Mouse (Mus musculus) embryonic facial prominence, embryonic 10.5 days (tissue): Measurements from ENCODE around the gene Nanp. TPM values are rescaled to one million over a fixed set of nuclear protein-coding genes. Genes with fewer than 3 reads are reported as not detected.

ENCODE experiments used
- DNase-seq: peaks from one replicate; pipeline ENCODE4 v3.0.0-alpha.2; 2017; ENCODE audit warnings: low spot score
- H3K27ac ChIP-seq: fragments of 300-500 bp; sonication (generic); replicated peaks from 2 replicates; pipeline ENCODE4 v1.5.1; 2016; ENCODE audit warnings: mild to moderate bottlenecking
- H3K27me3 ChIP-seq: fragments of 300-500 bp; sonication (generic); replicated peaks from 2 replicates; pipeline ENCODE4 v1.6.1; 2016; ENCODE audit warnings: low read depth, mild to moderate bottlenecking; ENCODE audit not compliant: poor library complexity, severe bottlenecking
- H3K36me3 ChIP-seq: fragments of 300-500 bp; sonication (generic); replicated peaks from 2 replicates; pipeline ENCODE4 v1.6.1; 2016; ENCODE audit warnings: mild to moderate bottlenecking, moderate library complexity
- H3K4me1 ChIP-seq: fragments of 300-500 bp; sonication (generic); 2 replicates; pipeline ENCODE4 v1.6.1; 2016
- H3K4me3 ChIP-seq: fragments of 300-500 bp; sonication (generic); 2 replicates; pipeline ENCODE4 v1.5.1; 2016; ENCODE audit warnings: mild to moderate bottlenecking, moderate library complexity
- H3K9me3 ChIP-seq: fragments of 300-500 bp; sonication (generic); 2 replicates; pipeline ENCODE4 v1.6.1; 2016; ENCODE audit warnings: mild to moderate bottlenecking
- WGBS: fragments of 180-500 bp; shearing (Covaris S2); methylation state at CpG from one replicate; pipeline ENCODE4 v1.1.7; 2016; 5-methylcytosine and 5-hydroxymethylcytosine counted together
- polyA plus RNA-seq: library from polyadenylated mRNA; unstranded; fragments of >200 nt; fragmentation: Nextera tagmentation; extraction: Ambion mirVana; gene quantifications from 2 replicates; pipeline ENCODE4 v1.2.1, GENCODE M21; 2016

Nanp gene
- polyA plus RNA-seq, 1 experiment from 2014 or later = 49.1 TPM

GRCm38 (mm10) chr2:150990506-150990905, 48.7 kb downstream of the Nanp start:
- peaks cover 6% of the 10 kb centered on the region; the same call in 1 of the 2 replicates for H3K36me3 ChIP-seq
- no peak for DNase-seq
- no peaks in the 10 kb centered on the region for H3K27me3 ChIP-seq
- no peak overlapping the region for H3K27ac ChIP-seq
- H3K4me1 ChIP-seq = no peaks in the 10 kb centered on the region
- WGBS = 96% methylated on average over 2 of the region's 2 CpGs
- H3K9me3 ChIP-seq = no peaks in the 10 kb centered on the region
- no peak overlapping the region for H3K4me3 ChIP-seq

DNA sequence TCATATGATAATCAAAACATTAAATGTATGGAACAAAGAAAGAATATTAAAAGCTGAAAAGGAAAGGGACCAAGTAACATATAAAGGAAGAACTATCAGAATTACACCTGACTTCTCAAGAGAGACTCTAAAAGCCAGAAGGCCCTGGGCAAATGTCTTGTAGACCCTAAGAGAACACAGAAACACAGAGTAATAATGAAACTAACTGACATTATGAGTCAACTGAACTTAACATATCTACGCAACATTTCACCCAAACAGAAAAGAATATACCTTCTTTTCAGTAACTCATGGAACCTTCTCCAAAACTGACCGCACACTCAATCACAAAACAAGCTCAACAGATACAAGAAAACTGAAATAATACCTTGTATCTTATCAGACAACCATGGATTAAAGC, 53.8 kb downstream of the Nanp start:
- WGBS = 97% methylated on average over 2 of the region's 2 CpGs

GRCm38 (mm10) chr2:150982051-150982450, 57.1 kb downstream of the Nanp start:
- Histone ChIP-seq H3K9me3 (no peaks in the 10 kb centered on the region), H3K27me3 (no peaks in the 10 kb centered on the region), H3K27ac (no peak overlapping the region), H3K36me3 (peaks cover 19% of the 10 kb centered on the region; the same call in 1 of the 2 replicates), H3K4me1 (no peaks in the 10 kb centered on the region), H3K4me3 (no peak overlapping the region)
- DNase-seq = no peak

More for the DNA sequence above, 53.8 kb downstream of the Nanp start:
- no peak for DNase-seq
- H3K36me3 ChIP-seq = peaks cover 6% of the 10 kb centered on the region; the same call in 1 of the 2 replicates
- no peaks in the 10 kb centered on the region for H3K4me1 ChIP-seq
- H3K9me3 ChIP-seq = no peaks in the 10 kb centered on the region
- no peak overlapping the region for H3K4me3 ChIP-seq
- H3K27me3 ChIP-seq = no peaks in the 10 kb centered on the region
- H3K27ac ChIP-seq = no peak overlapping the region

DNA sequence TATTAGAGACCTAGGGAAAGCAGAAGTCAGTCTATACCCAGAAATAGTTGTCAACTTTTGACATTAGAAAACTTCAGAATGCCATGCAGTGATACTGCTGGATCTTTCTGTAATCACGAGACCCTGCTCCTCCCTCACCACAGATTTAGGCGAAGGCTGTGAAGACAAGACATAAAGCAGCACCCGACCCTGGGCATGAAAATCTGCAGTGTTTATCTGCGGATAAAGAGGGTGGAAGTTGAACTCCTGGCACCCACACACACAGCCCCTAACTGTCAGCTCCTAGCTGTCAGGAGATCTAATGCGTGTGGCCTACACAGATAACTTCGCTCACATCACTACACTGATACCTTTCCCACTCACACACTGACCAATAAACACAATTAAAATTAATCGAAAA, 57.7 kb downstream of the Nanp start:
- 91% methylated on average over 7 of the region's 7 CpGs for WGBS
- H3K9me3 ChIP-seq = no peaks in the 10 kb centered on the region

GRCm38 (mm10) chr2:150979861-150980620, 59.2 kb downstream of the Nanp start:
- DNase-seq = no peak

More for the DNA sequence above, 57.7 kb downstream of the Nanp start:
- H3K4me3 ChIP-seq = no peak overlapping the region
- no peak for DNase-seq
- no peaks in the 10 kb centered on the region for H3K27me3 ChIP-seq
- peaks cover 19% of the 10 kb centered on the region; the same call in 1 of the 2 replicates for H3K36me3 ChIP-seq
- no peak overlapping the region for H3K27ac ChIP-seq
- no peaks in the 10 kb centered on the region for H3K4me1 ChIP-seq

More at GRCm38 (mm10) chr2:150979861-150980620, 59.2 kb downstream of the Nanp start:
- WGBS = 88% methylated on average over 14 of the region's 14 CpGs
- Histone ChIP-seq H3K27ac (no peak overlapping the region), H3K36me3 (peaks cover 32% of the 10 kb centered on the region), H3K4me1 (no peaks in the 10 kb centered on the region), H3K27me3 (no peaks in the 10 kb centered on the region), H3K9me3 (no peaks in the 10 kb centered on the region), H3K4me3 (no peak overlapping the region)

Other genes with a start within 250 kb of the Nanp start
- 46.0 and 51.3 TPM in 2 replicates for gene Abhd12, start 134.7 kb downstream of the Nanp start, polyA plus RNA-seq
- 74.1 and 76.0 TPM in 2 replicates for gene Gins1, start 134.0 kb downstream of the Nanp start, polyA plus RNA-seq
- 18.5 and 20.7 TPM in 2 replicates for gene Ninl, start within 50 bp of the Nanp start, polyA plus RNA-seq
- gene Gm14151, start 53.0 kb upstream of the Nanp start, polyA plus RNA-seq = not detected in 2 replicates
- gene Gm14147, start 58.8 kb upstream of the Nanp start, polyA plus RNA-seq = not detected in 2 replicates